8 mouse cellular contexts compared by ENCODE assay signal in genomic region chr2:37702301-37703172, GRCm38 (mm10). TPM values are rescaled to one million over a fixed set of nuclear protein-coding genes. Genes with fewer than 3 reads are reported as not detected.
DNase-seq lines count a peak whose midpoint lies in the region; ATAC-seq and TF ChIP-seq lines count a peak whose summit lies in the region.

No protein-coding gene starts in this region.

- DNase-seq in A20 (ENCODE audit: low read depth, low spot score) (peak; percentile 72), WW6 (ENCODE audit: low read depth, low spot score) (peak; percentile 16)
- peak; percentile 51 for DNase-seq in embryo, embryonic 11 days
- peak; percentile 22 to 26 for DNase-seq in gastrocnemius, postnatal 4 days (ENCODE audit: low spot score in 2 of 2)
- peak; percentile 17 for DNase-seq in kidney, adult 2 months
- DNase-seq in lung, embryonic 14.5 days = peak; percentile 42
- peak; percentile 10 for DNase-seq in urinary bladder, postnatal 10 days (ENCODE audit: low spot score)

- WGBS in kidney, adult 2 months = 2% methylated on average over 70 of the region's 70 CpGs
- WGBS in lung, embryonic 14.5 days = under 1% methylated on average over 69 of the region's 70 CpGs
- 0% methylated on average over 58 of the region's 70 CpGs for WGBS in neural tube, embryonic 14.5 days

- H3K4me2 ChIP-seq in lung, embryonic 14.5 days = peak overlapping the region; percentile 89
- peak overlapping the region; percentile 73 for H3K4me2 ChIP-seq in neural tube, embryonic 14.5 days (ENCODE audit: low read depth, low read length)

- H3K36me3 ChIP-seq in kidney, adult 2 months (ENCODE audit: control insufficient read depth, insufficient read depth, low read length) = no peaks in the 10 kb centered on the region
- no peaks in the 10 kb centered on the region for H3K36me3 ChIP-seq in lung, embryonic 14.5 days (ENCODE audit: insufficient read depth)
- no peaks in the 10 kb centered on the region for H3K36me3 ChIP-seq in neural tube, embryonic 14.5 days (ENCODE audit: control insufficient read depth, insufficient read depth, low read length)

- H3K9me3 ChIP-seq in lung, embryonic 14.5 days (ENCODE audit: low read depth, low read length) = no peaks in the 10 kb centered on the region
- H3K9me3 ChIP-seq in neural tube, embryonic 14.5 days (ENCODE audit: control insufficient read depth, low read length) = no peaks in the 10 kb centered on the region

- peaks cover 4% of the 10 kb centered on the region; the same call in 1 of the 2 replicates for H3K4me1 ChIP-seq in kidney, adult 2 months (ENCODE audit: control insufficient read depth, insufficient read depth, low read length)
- H3K4me1 ChIP-seq in lung, embryonic 14.5 days (ENCODE audit: insufficient read depth) = peaks cover 5% of the 10 kb centered on the region; the same call in 1 of the 2 replicates
- H3K4me1 ChIP-seq in neural tube, embryonic 14.5 days (ENCODE audit: control insufficient read depth, insufficient read depth, low read length) = peaks cover 12% of the 10 kb centered on the region

- peak overlapping the region; percentile 85 for H3K4me3 ChIP-seq in kidney, adult 2 months (ENCODE audit: insufficient read depth, low read depth, low read length)
- peak overlapping the region; percentile 90 for H3K4me3 ChIP-seq in lung, embryonic 14.5 days (ENCODE audit: low read depth, low read length)
- H3K4me3 ChIP-seq in neural tube, embryonic 14.5 days (ENCODE audit: low read depth, low read length) = peak overlapping the region; percentile 97

- peak overlapping the region; percentile 20; the same call in 1 of the 2 replicates for H3K27ac ChIP-seq in kidney, adult 2 months (ENCODE audit: insufficient read depth, low read depth, low read length)
- H3K27ac ChIP-seq in lung, embryonic 14.5 days (ENCODE audit: low read depth) = peak overlapping the region; percentile 92
- H3K27ac ChIP-seq in neural tube, embryonic 14.5 days (ENCODE audit: low read depth, low read length) = peak overlapping the region; percentile 95

- H3K27me3 ChIP-seq in kidney, adult 2 months (replicated peaks; ENCODE audit: control insufficient read depth, insufficient read depth, low read length) = no peaks in the 10 kb centered on the region
- H3K27me3 ChIP-seq in lung, embryonic 14.5 days (ENCODE audit: insufficient read depth, low read length) = no peaks in the 10 kb centered on the region
- no peaks in the 10 kb centered on the region for H3K27me3 ChIP-seq in neural tube, embryonic 14.5 days (ENCODE audit: control insufficient read depth, insufficient read depth, low read length)

- TF ChIP-seq CTCF in kidney, adult 2 months (conservative IDR thresholded peaks at IDR 0.05; ENCODE audit: insufficient read depth, insufficient read length, low read depth, low read length) = no peak
- TF ChIP-seq CTCF in lung, embryonic 14.5 days (IDR thresholded peaks at IDR 0.05; ENCODE audit: low read depth) = no peak

- TF ChIP-seq POLR2A in kidney, adult 2 months (IDR thresholded peaks at IDR 0.05; ENCODE audit: low read depth, low read length) = no peak

- peak overlapping the region; percentile 88 for H3K9ac ChIP-seq in lung, embryonic 14.5 days
- peak overlapping the region; percentile 96 for H3K9ac ChIP-seq in neural tube, embryonic 14.5 days (replicated peaks; ENCODE audit: low read depth, low read length)

- ATAC-seq in lung, embryonic 14.5 days (ENCODE audit: insufficient read depth) = peak; percentile 74
- peak; percentile 72 for ATAC-seq in neural tube, embryonic 14.5 days (ENCODE audit: low read depth)

RNA-seq across cellular contexts. Expression of gene Strbp, which starts 1.1 kb away (rescaled TPM):
- 10 to 100 TPM; 21.3 to 29.9 TPM for total RNA-seq in gastrocnemius, postnatal 4 days (2021)
- 5.0 and 6.8 TPM in 2 replicates for polyA plus RNA-seq in kidney, adult 2 months (2012; rRNA removed)
- 35.5 and 39.9 TPM in 2 replicates for polyA plus RNA-seq in lung, embryonic 14.5 days (2014; fragmentation: Nextera tagmentation; extraction: Ambion mirVana)
- 133 and 142 TPM in 2 replicates for polyA plus RNA-seq in neural tube, embryonic 14.5 days (2014; fragmentation: Nextera tagmentation; extraction: Ambion mirVana)

Comparison
In these comparisons a context has a peak if more than half of its experiments do, and no peak if none do; other contexts are left out.
1. Peak in every context shown above with its lines: DNase-seq, ATAC-seq, H3K4me3 ChIP-seq and H3K27ac ChIP-seq.
2. DNase-seq: peak in every context shown above with its lines; median percentile 72 in A20; 51 in embryo, embryonic 11 days; 42 in lung, embryonic 14.5 days; 24 in gastrocnemius, postnatal 4 days; 17 in kidney, adult 2 months; 16 in WW6; 10 in urinary bladder, postnatal 10 days.
3. H3K27ac ChIP-seq: peak in every context shown above with its lines; median percentile 95 in neural tube, embryonic 14.5 days; 92 in lung, embryonic 14.5 days; 20 in kidney, adult 2 months.